Mouse (Mus musculus) mature B cell (primary cell): ENCODE data around the gene Hist1h4d.
"Not testable (repeated sequence)": the region's sequence is repeated elsewhere in the genome, so short reads cannot be mapped to it uniquely, and the experiment has no call there.

ENCODE experiments used
- in situ Hi-C: fragments of 300-500 bp; cut with MboI; formaldehyde crosslinking; loops from 2 replicates; pipeline ENCODE4 v1.14.3; 2019

Gene Hist1h4d

GRCm38 (mm10) chr13:23591886-23592285, 10.5 kb downstream of the Hist1h4d start:
- in situ Hi-C loops: loop anchor here (25.0 kb wide), 1 partner anchor 95 kb away; the partner anchor contains the start of genes Hist1h1t, Hist1h2ac, Hist1h2bc and Hist1h4c

- in situ Hi-C loops: loop anchor here (25.0 kb wide), 1 partner anchor 95 kb away; the partner anchor contains the start of genes Hist1h1t, Hist1h2ac, Hist1h2bc and Hist1h4c
These were observed 11.2 kb downstream of the Hist1h4d start for GRCm38 (mm10) chr13:23592614-23593013.

GRCm38 (mm10) chr13:23593051-23593770, 11.8 kb downstream of the Hist1h4d start:
- in situ Hi-C loops: loop anchor here (25.0 kb wide), 1 partner anchor 94 kb away; the partner anchor contains the start of genes Hist1h1t, Hist1h2ac, Hist1h2bc and Hist1h4c

GRCm38 (mm10) chr13:23595185-23595584, 13.8 kb downstream of the Hist1h4d start:
- in situ Hi-C loops: loop anchor here (5.0 to 25.0 kb wide), 2 partner anchors 92 to 163 kb away; partner anchors contain the start of genes Hist1h1t, Hist1h2ac, Hist1h2bc and Hist1h4c

GRCm38 (mm10) chr13:23595622-23596372, 14.4 kb downstream of the Hist1h4d start:
- in situ Hi-C loops: loop anchor here (5.0 to 25.0 kb wide), 2 partner anchors 92 to 163 kb away; partner anchors contain the start of genes Hist1h1t, Hist1h2ac, Hist1h2bc and Hist1h4c

GRCm38 (mm10) chr13:23597957-23598356, 16.6 kb downstream of the Hist1h4d start:
- in situ Hi-C loops: loop anchor here (5.0 to 25.0 kb wide), 2 partner anchors 89 to 166 kb away; partner anchors contain the start of genes Hist1h1t, Hist1h2ac, Hist1h2bc and Hist1h4c

GRCm38 (mm10) chr13:23603182-23603699, 21.8 kb downstream of the Hist1h4d start:
- in situ Hi-C loops: no loop called here

GRCm38 (mm10) chr13:23604452-23604851, 23.1 kb downstream of the Hist1h4d start:
- in situ Hi-C loops: no loop called here

GRCm38 (mm10) chr13:23605052-23605451, 23.7 kb downstream of the Hist1h4d start:
- in situ Hi-C loops: no loop called here

- in situ Hi-C loops: no loop called here
These were observed 27.8 kb downstream of the Hist1h4d start for GRCm38 (mm10) chr13:23609209-23609608.

- in situ Hi-C loops: loop anchor here (10.0 kb wide), 1 partner anchor 1565 kb away; the partner anchor contains the start of genes Hist1h2ag, Hist1h2bj and Hist1h4i
These were observed 28.4 kb downstream of the Hist1h4d start for GRCm38 (mm10) chr13:23609844-23610243.

- in situ Hi-C loops: loop anchor here (10.0 kb wide), 1 partner anchor 1566 kb away; the partner anchor contains the start of genes Hist1h2ag, Hist1h2bj and Hist1h4i
These were observed 29.0 kb downstream of the Hist1h4d start for GRCm38 (mm10) chr13:23610393-23610792.

- in situ Hi-C loops: loop anchor here (10.0 kb wide), 1 partner anchor 1567 kb away; the partner anchor contains the start of genes Hist1h2ag, Hist1h2bj and Hist1h4i
These were observed 30.2 kb downstream of the Hist1h4d start for GRCm38 (mm10) chr13:23611638-23612037.

GRCm38 (mm10) chr13:23620056-23620732, 38.8 kb downstream of the Hist1h4d start:
- in situ Hi-C loops: no loop called here

GRCm38 (mm10) chr13:23620733-23621531, 39.5 kb downstream of the Hist1h4d start, which contains the start of gene Hist1h2be:
Hist1h2be (minus strand) TSS chr13:23621124.
- in situ Hi-C loops: no loop called here

- in situ Hi-C loops: no loop called here
These were observed 40.3 kb downstream of the Hist1h4d start for GRCm38 (mm10) chr13:23621532-23622174.

GRCm38 (mm10) chr13:23622175-23622671, 40.8 kb downstream of the Hist1h4d start, which contains the start of gene Hist1h1e:
Hist1h1e (minus strand) TSS chr13:23622558.
- in situ Hi-C loops: not testable (repeated sequence)

GRCm38 (mm10) chr13:23622861-23623450, 41.6 kb downstream of the Hist1h4d start:
- in situ Hi-C loops: no loop called here

- in situ Hi-C loops: loop anchor here (5.0 kb wide), 1 partner anchor 52 kb away; the partner anchor contains the start of genes Hist1h2ac and Hist1h2bc
These were observed 49.3 kb downstream of the Hist1h4d start for GRCm38 (mm10) chr13:23630653-23631052.
